Mouse (Mus musculus) liver, embryonic 11.5 days (tissue): ENCODE data around the gene Ciao2a. TPM values are rescaled to one million over a fixed set of nuclear protein-coding genes. Genes with fewer than 3 reads are reported as not detected.
A peak's percentile ranks its signal among the peaks of the same experiment; 100 is the strongest.

Experiments
- ATAC-seq: fragments of 200-750 bp; cut with Nextera tagmentation; replicated peaks from 2 replicates; pipeline ENCODE4 v1.8.0; 2017; ENCODE audit warnings: moderate number of reproducible peaks, mild to moderate bottlenecking, moderate TSS enrichment, moderate library complexity; ENCODE audit not compliant: low FRiP score
- DNase-seq: peaks from one replicate; pipeline ENCODE4 v3.0.0-alpha.2; 2017; ENCODE audit warnings: low spot score
- H3K27ac ChIP-seq: fragments of 300-500 bp; sonication (generic); 2 replicates; pipeline ENCODE4 v1.5.1; 2014; ENCODE audit warnings: mild to moderate bottlenecking, low read depth, low read length, control low read depth
- H3K27me3 ChIP-seq: fragments of 300-500 bp; sonication (generic); replicated peaks from 2 replicates; pipeline ENCODE4 v1.6.1; 2014; ENCODE audit warnings: low read length, mixed read lengths; ENCODE audit not compliant: control insufficient read depth, insufficient read depth
- H3K36me3 ChIP-seq: fragments of 300-500 bp; sonication (generic); 2 replicates; pipeline ENCODE4 v1.6.1; 2014; ENCODE audit warnings: mild to moderate bottlenecking, low read length, moderate library complexity, mixed read lengths; ENCODE audit not compliant: control insufficient read depth, insufficient read depth
- H3K4me1 ChIP-seq: fragments of 300-500 bp; sonication (generic); replicated peaks from 2 replicates; pipeline ENCODE4 v1.6.1; 2014; ENCODE audit warnings: low read length, mixed read lengths; ENCODE audit not compliant: control insufficient read depth, insufficient read depth
- H3K4me2 ChIP-seq: fragments of 300-500 bp; sonication (generic); 2 replicates; pipeline ENCODE4 v1.6.1; 2014; ENCODE audit warnings: mild to moderate bottlenecking, control low read depth, moderate library complexity
- H3K4me3 ChIP-seq: fragments of 300-500 bp; sonication (generic); 2 replicates; pipeline ENCODE4 v1.5.1; 2014; ENCODE audit warnings: low read depth, low read length, control low read depth
- H3K9ac ChIP-seq: fragments of 300-500 bp; sonication (generic); 2 replicates; pipeline ENCODE4 v1.6.1; 2014; ENCODE audit warnings: low read depth, low read length, control low read depth
- H3K9me3 ChIP-seq: fragments of 300-500 bp; sonication (generic); 2 replicates; pipeline ENCODE4 v1.6.1; 2016; ENCODE audit warnings: low read length, inconsistent platforms, mixed read lengths; ENCODE audit not compliant: control insufficient read depth
- WGBS: fragments of 180-500 bp; shearing (Covaris S2); extraction: QIAGEN DNeasy Blood & Tissue Kit; methylation state at CpG from one replicate; pipeline ENCODE4 v1.1.7; 2014; 5-methylcytosine and 5-hydroxymethylcytosine counted together
- polyA plus RNA-seq: library from polyadenylated mRNA; unstranded; fragments of >200 nt; fragmentation: Nextera tagmentation; extraction: Ambion mirVana; gene quantifications from 2 replicates; pipeline ENCODE4 v1.2.1, GENCODE M21; 2014

Gene Ciao2a
- polyA plus RNA-seq, 1 experiment from 2014 or later: 256 TPM

- peaks cover 22% of the 10 kb centered on the region for H3K36me3 ChIP-seq
- no peak for DNase-seq
- no peak overlapping the region for H3K4me2 ChIP-seq
- WGBS: 70% methylated on average over 1 of the region's 1 CpGs
- no peaks in the 10 kb centered on the region for H3K9me3 ChIP-seq
- H3K9ac ChIP-seq: no peak overlapping the region
- no peak overlapping the region for H3K27ac ChIP-seq
- no peaks in the 10 kb centered on the region for H3K27me3 ChIP-seq
- ATAC-seq: no peak
- no peaks in the 10 kb centered on the region for H3K4me1 ChIP-seq
- no peak overlapping the region for H3K4me3 ChIP-seq
These were observed 15.9 kb downstream of the Ciao2a start for GRCm38 (mm10) chr9:66142265-66142664.

DNA sequence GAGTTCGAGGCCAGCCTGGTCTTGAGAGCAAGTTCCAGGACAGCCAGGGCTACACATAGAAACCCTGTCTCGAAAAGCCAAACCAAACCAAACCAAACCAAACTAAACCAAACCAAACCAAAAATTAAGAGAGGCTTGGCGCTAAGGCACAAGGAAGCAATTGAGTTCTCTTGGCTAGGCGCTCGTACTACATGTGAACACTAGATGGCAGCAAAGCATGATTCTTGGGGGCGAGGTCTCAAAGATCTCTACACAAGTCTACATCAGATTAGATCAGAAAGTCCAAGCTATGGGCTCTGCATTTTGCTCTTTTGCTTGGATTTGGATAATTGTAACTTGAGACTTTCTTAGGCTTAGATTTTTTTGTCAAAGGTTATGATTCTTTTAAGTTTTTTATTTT is 17.8 kb downstream of the Ciao2a start:
- no peak for ATAC-seq
- H3K36me3 ChIP-seq: peaks cover 14% of the 10 kb centered on the region
- no peaks in the 10 kb centered on the region for H3K4me1 ChIP-seq
- H3K9ac ChIP-seq: no peak overlapping the region
- peak; percentile 46 for DNase-seq
- no peaks in the 10 kb centered on the region for H3K27me3 ChIP-seq
- H3K27ac ChIP-seq: no peak overlapping the region
- WGBS: 7% methylated on average over 6 of the region's 6 CpGs
- no peak overlapping the region for H3K4me3 ChIP-seq
- H3K9me3 ChIP-seq: no peaks in the 10 kb centered on the region
- H3K4me2 ChIP-seq: no peak overlapping the region

DNA sequence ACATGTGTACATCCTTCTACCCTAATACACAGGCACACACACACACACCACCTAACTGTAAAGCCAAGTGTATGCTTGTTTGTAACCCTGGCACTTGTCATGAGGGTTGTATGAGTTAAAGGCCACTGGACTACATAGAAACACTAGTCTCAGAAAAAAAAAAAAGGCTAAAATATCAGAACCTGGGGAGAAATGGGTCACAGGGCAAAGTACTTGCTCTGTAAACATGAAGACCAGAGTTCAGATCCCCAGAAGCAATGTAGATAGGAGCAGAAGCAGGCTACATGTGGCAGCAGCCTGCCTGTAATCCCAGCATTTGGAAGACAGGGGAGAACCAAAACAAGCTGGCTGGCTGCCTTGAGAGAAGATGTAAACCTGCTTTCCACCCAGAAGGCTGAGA is 19.7 kb downstream of the Ciao2a start:
- DNase-seq (no peak), ATAC-seq (no peak)
- H3K27me3 ChIP-seq: 0 out of 2 replicates have a peak, but pooled peaks cover 4% of the 10 kb centered on the region
- no peak overlapping the region for H3K9ac ChIP-seq
- no peaks in the 10 kb centered on the region for H3K36me3 ChIP-seq
- H3K4me1 ChIP-seq: no peaks in the 10 kb centered on the region
- H3K9me3 ChIP-seq: no peaks in the 10 kb centered on the region
- H3K4me3 ChIP-seq: no peak overlapping the region
- H3K27ac ChIP-seq: no peak overlapping the region
- H3K4me2 ChIP-seq: no peak overlapping the region

DNA sequence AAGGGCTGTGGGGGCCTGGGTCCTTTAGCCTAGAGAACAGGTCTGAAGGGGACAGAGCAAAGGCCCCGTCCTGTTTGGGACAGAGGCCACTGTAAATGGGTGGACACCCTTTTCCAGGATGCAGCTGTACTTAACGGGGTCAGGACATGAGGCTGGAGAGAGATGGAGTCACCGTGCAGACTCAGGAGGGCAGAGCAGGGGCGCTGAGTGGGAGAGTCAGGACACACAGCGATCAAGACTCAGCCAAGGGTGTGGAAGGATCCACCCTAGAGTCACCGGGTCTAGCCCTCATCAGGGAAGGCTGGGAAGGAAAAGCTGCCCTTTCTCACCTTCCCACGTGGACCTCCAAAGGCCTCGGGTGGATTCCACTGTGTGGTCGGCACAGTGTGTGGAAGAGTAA is 25.6 kb downstream of the Ciao2a start:
- H3K4me2 ChIP-seq: no peak overlapping the region
- WGBS: 52% methylated on average over 9 of the region's 9 CpGs
- no peaks in the 10 kb centered on the region for H3K9me3 ChIP-seq
- no peak overlapping the region for H3K4me3 ChIP-seq
- H3K9ac ChIP-seq: no peak overlapping the region
- H3K36me3 ChIP-seq: no peaks in the 10 kb centered on the region
- ATAC-seq (no peak), DNase-seq (no peak)
- H3K27ac ChIP-seq: no peak overlapping the region
- no peaks in the 10 kb centered on the region for H3K4me1 ChIP-seq
- H3K27me3 ChIP-seq: peaks cover 4% of the 10 kb centered on the region; the same call in 1 of the 2 replicates

- Histone ChIP-seq H3K27ac (no peak overlapping the region), H3K9ac (no peak overlapping the region), H3K27me3 (peaks cover 4% of the 10 kb centered on the region; the same call in 1 of the 2 replicates), H3K4me1 (peaks cover 2% of the 10 kb centered on the region; the same call in 1 of the 2 replicates), H3K36me3 (no peaks in the 10 kb centered on the region), H3K4me3 (no peak overlapping the region), H3K9me3 (no peaks in the 10 kb centered on the region), H3K4me2 (no peak overlapping the region)
- DNase-seq (no peak), ATAC-seq (no peak)
- WGBS: 79% methylated on average over 6 of the region's 6 CpGs
These were observed 27.2 kb downstream of the Ciao2a start for GRCm38 (mm10) chr9:66153594-66153993.

DNA sequence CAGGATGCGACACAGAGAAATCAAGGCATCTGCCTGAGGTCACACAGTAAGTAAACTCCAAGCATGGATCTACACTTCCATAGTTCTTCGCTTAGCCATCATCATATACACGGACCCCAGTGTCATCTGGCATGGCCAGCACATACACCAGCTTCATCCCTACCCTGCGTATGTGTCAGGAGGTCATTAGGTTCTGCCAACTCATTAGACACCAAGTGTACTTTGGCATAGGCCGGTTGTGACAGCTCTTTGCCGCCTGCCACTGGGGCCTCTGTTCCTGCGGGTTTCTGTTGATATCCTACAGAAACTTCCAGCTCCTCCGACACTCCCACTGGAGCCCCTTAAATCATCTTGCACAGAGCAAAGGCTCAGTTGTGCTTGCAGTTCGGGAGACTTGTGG is 27.6 kb downstream of the Ciao2a start:
- no peak overlapping the region for H3K27ac ChIP-seq
- H3K36me3 ChIP-seq: no peaks in the 10 kb centered on the region
- H3K9me3 ChIP-seq: no peaks in the 10 kb centered on the region
- H3K27me3 ChIP-seq: peaks cover 4% of the 10 kb centered on the region; the same call in 1 of the 2 replicates
- DNase-seq (no peak), ATAC-seq (no peak)
- H3K4me3 ChIP-seq: no peak overlapping the region
- H3K4me2 ChIP-seq: no peak overlapping the region
- no peak overlapping the region for H3K9ac ChIP-seq
- 87% methylated on average over 9 of the region's 9 CpGs for WGBS
- peaks cover 3% of the 10 kb centered on the region; the same call in 1 of the 2 replicates for H3K4me1 ChIP-seq

- ATAC-seq: no peak
- Histone ChIP-seq H3K4me3 (no peak overlapping the region), H3K27ac (no peak overlapping the region), H3K36me3 (no peaks in the 10 kb centered on the region), H3K4me1 (peaks cover 3% of the 10 kb centered on the region; the same call in 1 of the 2 replicates), H3K27me3 (peaks cover 2% of the 10 kb centered on the region; the same call in 1 of the 2 replicates), H3K4me2 (no peak overlapping the region), H3K9me3 (no peaks in the 10 kb centered on the region), H3K9ac (no peak overlapping the region)
- 81% methylated on average over 1 of the region's 1 CpGs for WGBS
- no peak for DNase-seq
These were observed 29.1 kb downstream of the Ciao2a start for GRCm38 (mm10) chr9:66155534-66155933.

DNA sequence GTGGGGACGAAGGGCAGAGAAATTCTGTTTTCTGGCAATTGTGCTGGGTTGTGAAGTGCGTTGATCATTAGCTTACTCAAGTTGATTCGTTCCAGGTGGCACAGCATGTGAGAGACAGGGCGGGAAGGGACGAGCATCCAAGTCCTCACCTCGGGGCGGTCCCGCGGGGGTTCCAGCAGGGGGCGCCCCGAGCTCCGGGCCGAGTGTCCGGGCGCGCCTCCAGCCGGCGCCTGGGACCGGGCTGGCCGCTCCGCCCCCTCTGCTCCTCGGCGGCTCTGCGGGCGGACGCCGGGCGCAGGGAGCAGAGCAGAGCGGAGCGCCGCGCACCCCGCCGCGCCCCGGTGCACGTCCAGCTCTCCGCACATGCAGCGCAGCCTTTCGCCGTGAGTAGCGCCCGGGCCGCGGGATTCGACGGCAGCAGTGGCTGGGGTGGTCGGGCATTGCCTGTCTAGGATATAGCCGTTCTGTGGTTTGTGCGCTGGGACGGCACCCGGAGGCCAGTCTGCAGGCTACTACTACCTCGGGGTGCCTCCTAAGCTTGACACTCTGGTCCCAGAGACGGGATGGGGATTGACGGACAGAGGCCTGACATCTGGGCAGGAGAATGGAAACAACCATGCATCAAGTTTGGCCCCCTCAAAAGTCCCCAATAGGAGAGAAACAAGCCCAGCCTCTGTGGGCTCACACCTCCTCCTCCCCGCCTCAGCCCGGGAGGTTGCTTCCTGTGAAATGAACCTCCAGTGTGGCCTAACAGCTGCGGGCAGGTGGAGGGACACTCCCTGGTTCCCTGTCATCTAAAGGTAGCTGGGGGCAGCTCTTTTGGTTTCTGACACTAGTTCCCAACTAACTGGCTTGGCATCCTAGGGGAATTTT is 31.8 kb downstream of the Ciao2a start, which contains the start of gene Dapk2:
Gene Dapk2 (plus strand): TSS at position 266 of the 873 bp plus-strand sequence.
- H3K27me3 ChIP-seq: no peaks in the 10 kb centered on the region; the same call in 1 of the 2 replicates
- H3K9me3 ChIP-seq: no peaks in the 10 kb centered on the region
- no peaks in the 10 kb centered on the region for H3K36me3 ChIP-seq
- H3K4me1 ChIP-seq: peaks cover 3% of the 10 kb centered on the region; the same call in 1 of the 2 replicates
- DNase-seq: peak; percentile 82
- ATAC-seq: peak; percentile 91
- 1% methylated on average over 58 of the region's 58 CpGs for WGBS
- H3K4me3 ChIP-seq: peak within 1 kb of the TSS; percentile 58
- peak within 1 kb of the TSS; percentile 61 for H3K9ac ChIP-seq
- peak within 1 kb of the TSS; percentile 76 for H3K4me2 ChIP-seq
- H3K27ac ChIP-seq: no peak within 1 kb of the TSS
